Mouse (Mus musculus): Measurements from ENCODE around the gene Zfp219. TPM values are rescaled to one million over a fixed set of nuclear protein-coding genes. Genes with fewer than 3 reads are reported as not detected.
A peak's percentile ranks its signal among the peaks of the same experiment; 100 is the strongest.

Gene Zfp219
- total RNA-seq, 1 experiment from 2014 or later: 56.5 TPM

- DNase-seq: no peak
Measured at GRCm38 (mm10) chr14:52018248-52019050, 2.1 kb downstream of the Zfp219 start.

- no peak for DNase-seq
Measured at GRCm38 (mm10) chr14:52017662-52018061, 2.9 kb downstream of the Zfp219 start.

- DNase-seq: no peak
Measured at GRCm38 (mm10) chr14:52016625-52017405, 3.7 kb downstream of the Zfp219 start.

GRCm38 (mm10) chr14:52015445-52016100 is 5.0 kb downstream of the Zfp219 start, which contains the start of gene Tmem253:
Tmem253 (plus strand) TSS chr14:52015658.
- DNase-seq: peak; percentile 41

GRCm38 (mm10) chr14:52014761-52015311 is 5.7 kb downstream of the Zfp219 start:
- peak; percentile 84 for DNase-seq

- DNase-seq: no peak
Measured at GRCm38 (mm10) chr14:52014271-52014760, 6.2 kb downstream of the Zfp219 start.

- peak; percentile 73 for DNase-seq
Measured at GRCm38 (mm10) chr14:52013771-52014219, 6.7 kb downstream of the Zfp219 start.

GRCm38 (mm10) chr14:52013021-52013610 is 7.4 kb downstream of the Zfp219 start:
- no peak for DNase-seq

- DNase-seq: no peak
Measured at GRCm38 (mm10) chr14:52012553-52012952, 8.0 kb downstream of the Zfp219 start.

GRCm38 (mm10) chr14:52012085-52012484 is 8.4 kb downstream of the Zfp219 start:
- no peak for DNase-seq

- DNase-seq: no peak
Measured at GRCm38 (mm10) chr14:52011683-52012082, 8.8 kb downstream of the Zfp219 start.

- DNase-seq: peak; percentile 29
Measured at GRCm38 (mm10) chr14:52010446-52011111, 10.0 kb downstream of the Zfp219 start.

GRCm38 (mm10) chr14:52009841-52010240 is 10.7 kb downstream of the Zfp219 start:
- DNase-seq: no peak

- no peak for DNase-seq
Measured at GRCm38 (mm10) chr14:52009361-52009760, 11.2 kb downstream of the Zfp219 start.

- peak; percentile 96 for DNase-seq
Measured at GRCm38 (mm10) chr14:52008321-52009203, 12.0 kb downstream of the Zfp219 start.

GRCm38 (mm10) chr14:52006771-52007170 is 13.8 kb downstream of the Zfp219 start:
- DNase-seq: peak; percentile 2

GRCm38 (mm10) chr14:52006241-52006640 is 14.3 kb downstream of the Zfp219 start:
- peak; percentile 45 for DNase-seq

- no peak for DNase-seq
Measured at GRCm38 (mm10) chr14:52005616-52006015, 14.9 kb downstream of the Zfp219 start.

- no peak for DNase-seq
Measured at GRCm38 (mm10) chr14:52005141-52005540, 15.4 kb downstream of the Zfp219 start.

- DNase-seq: no peak
Measured at GRCm38 (mm10) chr14:52003981-52004495, 16.5 kb downstream of the Zfp219 start.

Data from adrenal gland, postnatal 14 days (tissue).